Mouse (Mus musculus) monocyte, adult 2 months (primary cell): ENCODE data around the gene B430306N03Rik.
"Not testable (repeated sequence)": the region's sequence is repeated elsewhere in the genome, so short reads cannot be mapped to it uniquely, and the experiment has no call there.

ENCODE experiments used
- DNase-seq, 2 experiments: peaks; one replicate each; pipeline ENCODE4 v3.0.0; 2022; ENCODE audit warnings: low spot score in 2 of 2, low read depth in 1 of 2

B430306N03Rik gene

DNA sequence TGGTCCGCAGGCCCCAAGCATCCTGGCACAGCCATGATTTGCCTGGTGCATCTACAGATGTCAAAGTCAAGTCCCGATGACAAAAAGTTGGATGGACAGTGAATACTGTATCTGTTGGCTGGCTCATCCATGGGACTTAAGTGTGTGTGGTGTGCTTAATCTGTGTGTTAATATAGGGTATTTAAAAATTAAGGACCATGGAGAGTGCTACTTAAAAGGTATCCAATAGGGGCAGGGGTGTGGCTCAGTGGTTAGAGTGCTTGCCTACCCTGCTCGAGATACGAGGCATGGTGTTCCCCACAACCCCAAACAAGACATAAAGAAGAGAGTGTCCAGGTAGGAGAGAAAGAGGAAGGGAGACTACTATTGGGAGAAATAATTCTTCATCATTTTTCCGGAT, 14.1 kb upstream of the B430306N03Rik start:
- no peak for DNase-seq

DNA sequence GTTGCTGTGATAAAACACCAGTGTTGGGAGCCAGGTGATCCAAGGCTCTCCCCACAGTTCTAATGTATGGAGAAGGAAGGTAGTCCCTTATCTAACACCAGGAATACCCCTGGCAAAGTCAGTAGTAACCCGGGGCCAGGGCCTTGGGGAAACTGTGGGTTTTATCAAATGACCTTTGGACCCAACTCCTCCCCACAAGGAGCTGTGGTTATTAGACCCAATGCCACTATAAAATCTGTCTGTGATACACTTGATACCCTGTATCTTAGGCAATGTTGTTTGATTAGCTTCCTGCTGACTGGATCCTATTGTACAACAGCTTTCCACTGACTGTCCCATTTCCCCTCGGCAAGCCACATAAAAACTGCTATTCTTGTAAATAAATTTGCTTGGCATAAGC, 3.8 kb upstream of the B430306N03Rik start:
- DNase-seq: no peak

DNA sequence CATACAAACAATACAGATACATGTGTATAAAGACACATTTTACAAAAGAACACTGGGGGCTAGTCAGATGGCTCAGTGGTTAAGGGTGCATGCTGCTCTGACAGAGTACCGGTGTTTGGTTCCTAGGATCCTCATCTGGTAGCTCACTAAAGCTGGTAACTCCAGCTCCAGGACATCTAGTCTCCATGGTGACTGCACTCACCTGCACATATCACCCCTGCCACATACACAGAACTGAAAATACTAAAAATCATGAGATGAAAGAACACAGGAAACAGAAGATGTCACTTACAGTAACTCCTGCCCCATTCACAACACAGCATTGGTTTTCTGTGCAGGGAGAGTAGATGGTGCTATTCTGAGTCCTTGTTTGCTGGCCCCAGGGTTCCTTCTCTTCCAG, 2.7 kb downstream of the B430306N03Rik start:
- DNase-seq: no peak

DNA sequence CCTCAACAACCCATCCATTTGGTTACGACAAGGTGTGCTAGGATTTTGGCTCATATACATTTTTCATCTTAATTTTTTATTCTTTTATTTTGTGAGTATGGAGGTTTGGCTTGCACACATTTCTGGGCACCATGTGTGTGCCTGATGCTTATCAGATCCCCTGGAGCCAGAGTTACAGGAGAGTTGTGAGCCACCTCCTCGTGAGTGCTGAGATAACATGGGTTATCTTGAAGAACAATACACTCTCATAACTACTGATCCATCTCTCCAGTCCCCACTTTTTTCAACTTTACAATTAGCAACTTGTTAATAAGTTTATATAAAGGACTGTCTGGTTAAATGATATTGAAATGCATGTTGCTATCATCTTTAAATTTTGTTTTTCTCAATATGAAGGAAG, 5.3 kb downstream of the B430306N03Rik start:
- no peak for DNase-seq

DNA sequence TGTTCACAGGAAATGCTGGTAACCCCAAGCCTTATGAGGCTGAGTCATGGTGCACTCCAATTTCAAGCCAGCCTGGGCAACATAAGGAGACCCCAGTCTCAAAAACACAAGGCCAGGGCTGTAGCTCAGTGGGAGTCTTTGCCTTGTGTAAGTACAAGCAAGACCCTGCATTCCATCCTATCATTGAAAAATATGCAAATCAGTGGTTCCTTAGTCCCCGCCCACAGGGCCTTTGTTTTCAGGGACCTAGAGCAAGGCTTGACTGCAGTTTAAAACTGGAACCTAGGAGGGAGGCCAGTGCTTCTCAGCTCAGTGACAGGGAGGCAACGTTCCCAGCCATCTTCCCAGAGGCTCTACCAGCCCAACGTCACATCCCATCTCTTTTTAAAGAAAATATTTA, 7.3 kb downstream of the B430306N03Rik start:
- DNase-seq: no peak

DNA sequence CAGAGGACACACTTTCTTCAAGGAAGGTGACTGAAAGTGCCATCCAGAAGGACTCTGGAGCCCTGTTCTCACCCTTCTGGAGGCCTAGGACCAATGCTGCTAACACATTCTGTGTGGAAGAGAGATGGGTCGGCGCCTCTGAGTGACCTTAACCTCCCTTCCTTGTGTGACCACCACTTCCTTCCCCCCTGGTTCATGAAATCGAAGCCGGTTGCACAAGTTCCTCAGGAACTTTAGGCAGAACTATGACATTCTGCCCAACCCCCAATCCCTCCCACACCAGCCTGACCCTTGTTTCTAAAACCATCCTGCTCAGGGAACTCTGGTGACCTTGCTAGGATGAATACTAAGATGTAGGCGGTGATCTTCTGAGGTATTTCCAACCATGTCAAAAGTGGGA, 8.3 kb downstream of the B430306N03Rik start:
- peak in 1 of 2 experiments; percentile 58 for DNase-seq

DNA sequence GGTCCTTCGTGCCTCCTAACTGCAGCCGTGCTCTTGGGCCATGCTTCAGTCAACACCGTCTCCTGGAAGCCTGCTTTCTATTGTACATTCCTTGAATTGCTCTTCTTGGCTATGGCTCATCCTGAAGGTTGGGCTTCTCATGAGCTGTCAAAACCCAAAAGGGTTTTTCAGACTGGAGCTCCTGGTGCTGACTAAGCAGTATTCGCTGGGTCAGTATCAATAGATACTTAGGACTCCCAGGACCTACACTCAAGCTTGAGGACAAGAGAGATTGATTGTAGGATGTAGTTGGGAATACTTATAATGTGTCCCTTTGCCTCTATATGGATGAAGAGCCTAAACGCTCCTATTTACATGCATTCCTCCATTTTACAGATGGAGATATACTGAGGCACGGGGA, 9.2 kb downstream of the B430306N03Rik start:
- DNase-seq: no peak

DNA sequence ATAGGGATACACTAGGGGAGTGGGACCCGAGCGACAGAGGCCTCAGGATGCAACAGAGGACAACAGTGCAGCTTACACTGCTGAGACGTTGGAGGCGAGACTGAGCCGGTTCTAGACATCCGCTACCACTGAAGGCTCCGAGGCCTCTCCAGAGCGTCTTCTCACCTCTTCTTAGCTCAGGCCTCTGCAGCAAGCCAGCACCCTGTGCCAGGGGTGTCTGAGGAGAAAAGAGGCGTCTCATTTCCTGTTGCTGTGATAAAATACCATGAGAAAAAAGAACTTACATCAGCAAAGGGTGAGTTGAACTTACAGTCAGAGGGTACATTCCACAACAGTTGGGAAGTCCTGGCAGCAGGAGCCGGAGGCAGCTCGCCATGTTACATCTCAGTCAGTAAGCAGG, 9.7 kb downstream of the B430306N03Rik start:
- DNase-seq: no peak

DNA sequence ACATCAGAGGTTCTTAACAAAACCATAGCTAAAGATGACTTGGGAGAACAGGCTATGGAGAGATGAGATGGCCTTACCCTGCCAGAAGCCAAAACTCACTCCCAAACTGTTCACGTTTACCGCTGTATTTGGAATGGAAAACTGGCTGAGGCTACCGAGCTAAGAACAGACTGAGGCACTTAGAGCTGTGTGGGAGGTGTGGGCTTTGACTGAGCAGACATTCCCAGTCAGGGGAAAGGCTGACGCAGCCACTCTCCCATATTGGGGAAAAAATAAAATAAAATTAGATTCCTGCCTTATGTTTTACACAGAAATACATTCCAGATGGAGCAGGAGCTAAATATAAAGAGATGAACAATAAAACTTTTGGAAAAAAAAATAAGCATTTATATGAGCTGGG, 10.7 kb downstream of the B430306N03Rik start:
- DNase-seq: no peak

DNA sequence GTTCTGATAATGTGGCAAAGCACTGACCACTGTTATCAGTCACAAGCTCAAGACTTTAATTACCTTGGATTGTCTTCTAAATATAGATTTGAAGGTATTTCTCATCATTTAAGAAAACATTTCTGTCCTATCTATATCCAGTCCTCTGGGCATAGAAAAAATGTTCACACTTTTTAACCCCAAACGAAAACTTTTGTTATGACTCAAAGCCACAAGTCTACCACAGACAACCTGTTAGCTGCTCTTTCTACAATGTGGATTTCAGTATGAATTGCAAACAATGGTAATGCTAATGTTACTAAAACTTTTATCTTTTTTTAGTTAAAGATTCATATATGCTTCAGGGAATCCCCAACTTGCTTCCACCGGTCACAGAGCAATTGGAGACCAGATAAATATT, 16.6 kb downstream of the B430306N03Rik start:
- no peak for DNase-seq

DNA sequence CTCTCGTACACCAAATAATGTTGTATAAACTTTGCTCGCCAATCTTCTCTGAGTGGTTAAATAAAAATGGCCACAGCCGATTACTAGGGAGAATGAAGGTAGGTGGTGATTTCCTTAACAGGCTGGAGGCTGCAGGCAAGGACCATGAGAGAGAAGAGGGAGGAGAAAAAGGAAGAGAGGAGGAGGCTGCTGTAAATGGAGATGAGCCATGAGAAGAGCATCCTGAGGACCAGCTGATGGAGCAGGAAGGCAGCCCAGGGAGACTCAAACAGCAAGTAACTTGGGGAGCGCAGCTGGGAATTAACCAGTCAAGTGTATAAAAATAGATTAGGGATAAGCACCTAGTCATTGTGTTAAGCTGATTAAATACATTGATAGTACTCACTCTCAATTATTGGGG, 18.2 kb downstream of the B430306N03Rik start:
- DNase-seq: no peak

DNA sequence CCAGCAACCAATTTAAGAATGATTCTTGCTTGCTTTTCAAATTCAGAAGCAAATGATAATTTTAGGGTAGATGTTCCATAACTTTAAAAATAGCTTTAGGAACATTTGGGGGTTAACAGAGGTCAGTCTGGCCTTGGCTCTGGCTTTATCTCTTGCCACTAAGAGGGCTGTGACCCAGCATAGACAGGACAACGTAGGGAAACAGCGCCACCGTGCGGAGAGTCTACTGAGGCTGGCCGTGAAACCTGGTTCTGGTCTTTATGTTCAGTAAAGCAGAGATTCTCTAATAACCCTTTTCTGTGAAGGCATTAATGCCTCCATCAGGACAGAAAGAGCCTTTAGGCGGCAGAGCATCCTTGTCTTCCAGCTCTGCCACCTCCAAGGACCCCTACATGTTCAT, 20.9 kb downstream of the B430306N03Rik start:
- DNase-seq: peak; percentile 48 to 80

DNA sequence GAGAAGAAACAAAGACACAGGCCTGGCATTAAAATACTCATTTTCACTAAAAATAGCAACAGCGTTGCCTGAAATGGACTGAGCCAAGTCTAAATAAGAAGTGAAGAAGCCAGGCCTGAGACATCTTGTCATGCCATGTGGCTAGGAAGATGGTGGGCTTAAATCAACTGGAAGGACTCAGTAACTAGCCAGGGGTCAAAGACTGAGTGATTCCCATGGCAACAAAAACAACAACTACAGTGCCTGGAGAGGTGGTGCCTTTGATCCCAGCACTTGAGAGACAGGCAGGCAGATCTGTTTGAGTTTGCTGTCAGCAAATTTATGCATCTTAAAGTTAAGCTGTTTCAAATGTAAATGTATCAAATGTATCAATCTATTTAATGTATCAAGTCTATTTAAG, 24.3 kb downstream of the B430306N03Rik start:
- DNase-seq: no peak

DNA sequence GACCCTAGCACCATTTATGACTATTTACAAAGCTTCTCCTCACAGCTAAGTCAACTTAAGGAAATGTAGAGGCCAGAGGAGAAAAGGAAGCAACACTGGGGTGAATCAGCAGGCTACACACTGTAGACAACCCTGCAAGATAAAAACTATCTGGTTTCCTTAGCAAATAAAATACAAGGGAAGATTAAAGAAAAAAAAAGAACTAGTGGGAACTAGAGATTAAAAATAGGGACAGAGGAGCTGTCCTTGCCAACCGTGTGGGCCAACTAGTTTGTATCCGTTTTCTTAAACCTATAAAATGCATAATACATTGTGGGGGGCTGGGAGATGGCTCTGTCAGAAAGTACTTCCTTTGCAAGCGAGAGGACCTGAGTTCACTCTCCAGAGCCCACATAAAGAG, 26.0 kb downstream of the B430306N03Rik start:
- DNase-seq: no peak

DNA sequence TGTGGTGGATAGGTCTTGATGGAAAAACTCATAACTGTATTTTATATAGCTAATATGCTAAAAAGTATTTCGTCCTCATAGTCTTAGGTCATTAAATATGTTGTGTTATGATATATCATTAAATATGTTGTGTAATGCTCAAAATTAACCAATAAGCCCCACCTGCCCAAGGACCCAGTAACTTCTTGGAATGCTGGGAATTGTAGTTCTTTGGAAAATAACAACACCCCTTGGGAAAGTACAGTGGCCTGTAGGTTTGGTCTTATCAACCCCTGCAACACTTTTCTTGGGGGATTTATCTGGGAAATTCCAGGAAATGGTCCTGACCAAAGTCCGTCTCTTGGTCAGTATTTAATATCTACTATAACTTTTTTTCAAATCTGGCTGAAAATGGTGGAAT, 27.1 kb downstream of the B430306N03Rik start:
- no peak for DNase-seq

DNA sequence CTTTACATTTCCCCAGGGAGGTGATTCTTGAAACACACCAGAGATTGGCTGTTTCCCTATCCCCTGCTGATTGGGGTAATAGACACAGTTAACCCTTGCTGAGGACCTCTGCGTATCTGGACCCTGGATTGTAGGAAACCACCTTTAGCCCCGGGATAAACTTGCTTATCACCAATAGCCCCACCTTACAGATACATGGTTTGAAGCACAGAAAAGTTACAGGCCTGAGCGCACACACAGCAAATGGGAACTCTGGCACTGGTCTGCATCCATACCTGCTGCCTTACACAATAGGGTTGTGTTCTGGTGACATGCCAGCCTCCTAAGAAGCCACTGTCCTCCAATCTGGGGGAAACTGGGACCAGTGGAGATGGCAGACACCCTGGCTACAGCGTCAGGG, 29.9 kb downstream of the B430306N03Rik start:
- no peak for DNase-seq

DNA sequence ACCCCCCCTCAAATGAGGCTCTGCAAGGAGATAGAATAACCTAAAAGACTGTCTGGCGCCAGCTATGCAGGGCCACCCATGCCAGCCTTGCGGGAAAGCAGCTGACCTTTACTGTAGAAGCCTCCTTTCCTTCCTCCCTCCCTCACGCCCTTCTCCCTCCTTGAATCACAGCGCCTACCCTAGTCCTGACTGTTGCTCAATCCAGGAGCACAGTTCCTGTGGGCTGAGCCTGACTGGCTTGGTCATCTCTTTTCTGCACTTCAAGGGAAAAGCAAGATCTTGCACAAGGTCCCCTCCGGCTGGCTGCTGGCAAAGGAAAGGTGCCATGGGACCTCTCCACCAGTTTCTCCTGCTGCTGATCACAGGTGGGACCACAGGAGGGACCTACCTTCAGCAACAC, 30.3 kb downstream of the B430306N03Rik start, which contains the start of gene Trem2:
Trem2 (plus strand) TSS at position 171 of the 400 bp plus-strand sequence.
- DNase-seq: peak in 1 of 2 experiments; percentile 26

DNA sequence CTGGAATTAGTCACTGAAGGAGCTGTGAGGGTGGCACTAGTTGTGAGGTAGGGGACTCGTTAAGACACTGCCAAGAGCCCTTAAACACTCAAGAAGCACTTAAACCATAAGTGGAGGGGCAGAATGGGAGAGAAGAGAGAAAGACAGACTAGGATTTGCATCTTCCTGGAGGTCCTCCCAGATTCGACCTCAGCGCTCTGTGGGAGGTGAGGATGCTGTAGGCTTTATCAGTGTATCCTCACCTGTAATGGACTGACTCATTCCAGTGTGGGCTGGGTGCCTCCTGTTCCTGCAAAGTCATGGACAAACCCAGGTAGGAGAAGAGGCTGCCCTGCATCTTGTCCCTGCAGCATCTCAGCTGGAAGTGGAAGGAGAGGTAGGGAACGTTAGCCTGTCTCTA, 30.9 kb downstream of the B430306N03Rik start:
- no peak for DNase-seq

DNA sequence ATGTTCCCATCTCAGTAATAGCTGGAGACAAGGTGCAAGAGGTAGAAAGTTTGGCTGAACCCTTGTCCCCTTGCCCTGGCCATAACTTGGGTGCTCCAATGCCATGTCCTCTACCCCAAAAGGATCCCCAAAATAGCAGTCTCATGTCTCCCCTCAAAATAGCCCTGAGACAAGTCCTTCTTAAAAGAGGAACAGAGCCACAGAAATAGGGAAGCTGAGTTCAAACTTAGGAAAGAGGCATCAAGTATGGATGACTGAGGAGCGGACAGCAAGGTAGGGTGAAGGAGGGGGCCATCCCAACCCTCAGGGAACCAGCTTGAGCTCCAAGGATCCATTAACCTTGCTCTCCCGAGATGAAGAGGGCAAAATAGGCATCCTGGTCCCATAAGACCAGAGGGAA, 31.3 kb downstream of the B430306N03Rik start:
- no peak for DNase-seq

DNA sequence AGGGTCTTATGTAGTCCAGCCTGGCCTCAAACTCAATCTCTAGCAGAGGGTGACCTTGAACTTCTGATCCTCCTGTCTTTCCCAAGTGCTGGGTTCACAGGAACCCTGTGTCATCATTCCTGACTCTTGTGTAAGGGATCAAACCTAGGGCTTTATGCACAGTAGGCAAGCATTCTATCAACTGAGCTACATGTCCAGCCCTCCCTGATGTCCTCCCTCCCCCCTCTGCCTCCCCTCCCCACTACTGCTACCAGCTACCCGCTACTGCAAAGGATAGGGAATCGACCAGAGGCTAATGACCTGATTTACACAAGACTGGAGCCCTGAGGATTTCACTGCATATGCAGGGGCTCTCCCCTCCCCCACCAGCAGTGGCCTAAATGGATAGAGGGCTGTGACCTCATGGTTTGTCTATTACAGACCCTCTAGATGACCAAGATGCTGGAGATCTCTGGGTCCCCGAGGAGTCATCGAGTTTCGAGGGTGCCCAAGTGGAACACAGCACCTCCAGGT, 34.8 kb downstream of the B430306N03Rik start:
- DNase-seq: no peak

DNA sequence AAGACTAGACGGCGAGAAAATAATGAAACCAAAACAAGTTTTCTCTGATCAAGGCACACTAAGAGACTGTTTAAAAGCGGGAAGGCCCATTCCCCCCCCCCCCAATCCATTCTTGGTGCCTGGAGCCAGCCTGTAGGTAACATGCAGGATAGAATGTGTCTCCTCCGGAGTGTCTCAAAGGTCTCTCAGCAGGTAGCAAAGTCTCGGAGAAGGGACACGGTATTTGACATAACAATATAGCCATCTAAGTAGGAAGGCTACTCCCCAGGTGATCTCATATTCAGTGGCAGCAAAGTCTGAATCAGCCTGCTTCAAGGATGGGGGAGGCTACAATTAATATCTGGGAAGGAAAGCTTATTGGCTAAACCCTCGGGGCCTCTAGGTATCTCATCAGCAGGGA, 37.0 kb downstream of the B430306N03Rik start:
- not testable (repeated sequence) for DNase-seq

DNA sequence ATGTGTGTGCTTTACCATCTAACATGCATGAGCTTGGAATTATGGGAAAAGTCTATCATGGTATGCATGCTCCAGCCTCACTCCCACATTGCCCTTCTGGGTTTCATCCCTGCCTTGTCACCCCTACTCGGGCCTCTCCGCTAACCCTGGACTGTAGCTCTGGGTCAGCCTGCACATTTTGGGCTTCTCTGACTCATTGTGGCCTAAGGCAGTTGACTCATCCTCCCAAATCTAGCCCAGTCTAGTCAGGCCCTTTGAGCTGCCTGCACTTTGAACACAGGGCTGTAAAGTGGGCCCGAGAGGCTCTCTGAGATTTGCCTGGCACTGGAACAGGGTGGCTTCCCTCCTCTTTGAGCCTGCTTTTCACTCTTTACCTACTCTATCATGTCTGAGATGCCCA, 39.9 kb downstream of the B430306N03Rik start:
- no peak for DNase-seq

DNA sequence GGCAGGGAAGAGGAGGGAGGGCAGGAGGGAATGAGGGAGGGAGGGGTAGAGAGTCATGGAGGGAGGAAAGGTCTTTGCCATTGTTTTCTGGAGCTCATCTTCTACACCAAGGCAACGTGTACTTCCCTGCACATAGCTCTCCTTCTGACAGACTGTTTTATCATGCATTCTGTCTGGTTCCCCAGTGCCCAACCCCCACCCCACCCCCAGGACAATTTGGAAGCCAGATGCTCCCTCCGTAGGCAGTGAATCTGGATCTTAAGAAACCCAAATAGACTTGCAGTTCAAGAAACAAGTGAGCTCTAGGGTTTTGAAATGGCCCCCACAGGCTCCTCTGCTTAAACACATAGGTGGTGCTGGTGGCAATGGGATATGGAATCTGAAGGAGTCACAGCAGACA, 42.0 kb downstream of the B430306N03Rik start:
- no peak for DNase-seq

DNA sequence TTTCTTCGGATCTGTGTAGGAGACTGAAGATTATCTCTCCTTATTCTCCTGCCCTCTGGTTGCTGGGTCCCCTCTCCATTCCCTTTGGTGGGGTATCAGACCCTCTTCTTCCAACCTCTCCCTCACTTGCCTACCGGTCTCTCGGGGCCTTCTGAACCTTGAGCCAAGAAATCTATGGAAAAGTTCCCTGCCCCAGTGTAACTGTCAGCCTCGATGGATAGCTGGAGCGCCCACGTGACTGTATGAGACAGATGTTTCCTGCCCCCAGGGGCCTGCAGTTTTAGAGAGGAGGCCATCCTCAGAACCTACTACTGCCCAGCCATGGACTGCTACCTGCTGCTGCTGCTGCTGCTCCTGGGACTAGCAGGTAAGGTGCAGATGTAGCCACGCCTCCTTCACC, 43.7 kb downstream of the B430306N03Rik start, which contains the start of gene Treml1:
Treml1 (plus strand) TSS at position 301 of the 400 bp plus-strand sequence.
- DNase-seq: no peak
